Mouse (Mus musculus) thymus, postnatal 10 days (tissue): ENCODE data around the gene Ktn1.

Experiments
- DNase-seq, 2 experiments: peaks; one replicate each; pipeline ENCODE4 v3.0.0; 2021; ENCODE audit warnings: low spot score in 2 of 2

The Ktn1 gene

DNA sequence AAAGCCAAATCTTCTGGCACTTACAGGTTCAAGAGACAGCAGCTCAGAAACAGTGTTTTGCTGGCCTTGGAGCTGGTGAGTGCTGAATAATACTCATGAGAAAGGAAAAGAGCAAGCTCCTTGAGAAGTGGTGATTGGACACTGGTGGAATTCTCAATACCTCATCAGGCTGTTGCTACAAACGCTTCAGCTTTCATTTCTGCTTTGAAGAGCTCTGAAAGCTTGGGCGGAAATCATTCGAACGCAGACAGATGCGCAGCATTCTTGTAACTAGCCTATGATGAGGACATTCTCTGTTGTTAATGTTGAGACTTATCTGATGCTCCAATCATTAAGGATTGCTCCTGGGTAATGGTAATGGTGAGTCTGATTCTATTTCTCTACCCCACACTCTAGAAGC is at the start of gene Ktn1:
Gene Ktn1, plus strand, starts transcription at position 231 of the 400 bp plus-strand sequence.
- no peak for DNase-seq

GRCm38 (mm10) chr14:47613254-47613653 is 35.0 kb upstream of the Ktn1 start:
- no peak for DNase-seq

- no peak for DNase-seq
These were observed 29.4 kb upstream of the Ktn1 start for GRCm38 (mm10) chr14:47618891-47619290.

DNA sequence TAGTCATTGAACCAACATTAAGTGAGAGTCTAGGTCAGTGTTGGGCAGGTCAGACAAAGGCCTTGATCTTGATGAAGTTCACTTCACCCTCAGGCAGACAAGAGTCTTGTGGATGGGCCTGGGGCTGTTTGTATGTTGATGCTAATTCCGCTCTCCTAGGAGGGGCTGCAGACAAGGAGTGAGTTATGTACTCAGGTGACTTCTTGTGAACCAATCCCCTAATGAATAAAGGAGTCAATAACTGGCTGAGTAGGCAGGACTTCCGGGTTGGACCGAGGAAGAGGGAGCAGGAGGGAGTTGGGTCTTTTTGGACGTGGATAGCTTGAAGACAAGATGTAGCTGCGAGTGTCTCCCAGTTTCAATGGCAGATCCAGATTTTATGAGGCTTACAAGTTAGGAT is 26.3 kb upstream of the Ktn1 start:
- DNase-seq: no peak

DNA sequence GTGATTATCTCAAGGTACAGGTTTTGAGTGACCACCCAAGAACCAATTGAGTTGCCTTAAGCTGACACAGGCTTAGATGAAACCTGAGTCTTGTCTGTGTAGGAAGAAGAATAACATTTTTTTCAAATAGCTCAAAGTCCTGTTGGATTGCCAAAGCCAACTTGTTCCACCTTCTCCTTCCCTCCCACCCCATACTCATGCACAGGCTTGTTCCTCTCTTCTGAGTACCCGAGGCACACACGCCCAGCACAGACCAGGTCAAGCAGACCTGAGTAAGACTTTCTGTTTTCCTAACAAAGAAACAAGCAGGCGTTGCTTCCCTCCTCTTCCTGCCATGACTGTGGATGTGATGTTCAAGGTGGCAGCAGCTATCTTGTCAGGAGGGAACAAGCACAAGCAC is 23.4 kb upstream of the Ktn1 start:
- no peak for DNase-seq

DNA sequence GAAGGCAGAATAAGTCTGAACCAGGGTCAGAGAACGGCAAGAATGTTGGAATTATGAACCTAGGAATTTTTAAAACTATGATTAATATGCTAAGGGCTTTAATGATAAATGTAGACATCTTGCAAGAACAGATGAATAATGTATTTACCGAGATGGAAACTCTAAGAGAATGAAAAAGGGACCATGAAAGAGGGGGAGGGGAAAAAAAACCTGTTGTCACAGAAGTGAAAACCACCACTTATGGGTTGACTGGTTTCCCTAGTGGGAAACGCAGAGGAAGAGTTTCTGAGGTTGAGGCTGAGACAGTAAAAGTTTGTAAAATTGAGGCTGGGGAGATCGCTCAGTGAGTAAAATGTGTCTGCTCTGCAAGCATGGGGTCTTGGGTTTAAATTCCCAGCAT is 22.1 kb upstream of the Ktn1 start:
- DNase-seq: no peak

DNA sequence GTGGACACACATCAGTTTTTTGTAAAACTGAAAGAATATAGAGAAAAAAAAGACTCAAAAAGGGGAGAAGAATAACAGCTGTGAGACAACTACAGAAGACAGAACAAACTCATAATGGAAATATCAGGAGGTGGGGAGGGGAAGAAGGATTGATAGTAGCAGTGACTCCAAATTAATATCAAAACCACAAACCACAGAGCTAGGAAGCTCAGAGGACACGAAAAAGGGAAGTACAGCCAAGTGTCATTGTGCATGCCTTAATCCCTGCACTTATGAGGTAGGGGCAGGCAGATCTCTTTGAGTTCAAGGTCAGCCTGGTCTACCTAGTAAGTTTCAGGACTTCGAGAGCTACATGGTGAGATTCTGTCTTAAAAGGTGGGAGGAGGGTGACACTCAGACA is 21.4 kb upstream of the Ktn1 start:
- no peak for DNase-seq

- no peak for DNase-seq
These were observed 20.9 kb upstream of the Ktn1 start for GRCm38 (mm10) chr14:47627360-47627759.

- DNase-seq: no peak
These were observed 15.8 kb upstream of the Ktn1 start for GRCm38 (mm10) chr14:47632419-47632818.

DNA sequence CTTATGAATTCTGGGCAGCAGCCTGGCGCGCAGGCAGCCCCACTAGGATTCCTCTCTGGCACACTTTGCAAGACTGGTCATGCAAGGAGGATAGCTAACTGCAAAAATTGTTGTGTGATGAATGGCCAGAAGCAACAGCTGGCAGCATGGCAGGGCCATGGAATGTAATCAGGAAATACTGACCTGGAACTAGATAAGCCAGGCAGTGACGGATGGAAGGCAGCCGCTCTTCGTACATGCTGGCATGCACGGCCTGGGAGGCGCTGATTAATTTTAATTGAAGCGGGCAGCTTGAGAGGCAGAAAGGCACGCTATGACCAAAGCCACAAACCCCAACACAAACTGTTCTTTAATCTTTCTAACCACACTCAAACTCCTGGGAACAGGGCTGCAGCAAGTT is 13.8 kb upstream of the Ktn1 start:
- DNase-seq: no peak

- DNase-seq: no peak
These were observed 13.4 kb upstream of the Ktn1 start for GRCm38 (mm10) chr14:47634846-47635245.

- no peak for DNase-seq
These were observed 9.8 kb upstream of the Ktn1 start for GRCm38 (mm10) chr14:47638316-47638895.

- no peak for DNase-seq
These were observed 2.6 kb upstream of the Ktn1 start for GRCm38 (mm10) chr14:47645620-47646019.

DNA sequence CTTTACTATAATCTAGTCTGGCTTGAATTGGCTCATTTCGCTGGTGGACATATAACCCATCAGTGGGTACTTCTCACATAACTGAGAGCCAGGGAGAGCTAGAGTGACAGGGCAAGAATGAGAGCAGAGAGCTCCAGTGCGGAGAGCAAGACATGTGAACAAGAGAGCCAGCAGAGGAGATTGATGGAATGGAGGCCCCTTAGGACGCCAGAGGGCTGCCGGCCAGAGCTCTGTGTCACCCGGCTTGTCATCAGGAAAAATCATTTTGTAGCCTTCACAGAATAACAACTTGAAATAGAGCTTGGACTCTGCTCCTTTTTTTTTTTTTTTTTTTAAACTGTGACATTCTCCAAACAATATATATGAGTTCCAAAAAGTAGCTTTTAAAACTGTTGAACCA is 2.0 kb upstream of the Ktn1 start:
- DNase-seq: no peak

DNA sequence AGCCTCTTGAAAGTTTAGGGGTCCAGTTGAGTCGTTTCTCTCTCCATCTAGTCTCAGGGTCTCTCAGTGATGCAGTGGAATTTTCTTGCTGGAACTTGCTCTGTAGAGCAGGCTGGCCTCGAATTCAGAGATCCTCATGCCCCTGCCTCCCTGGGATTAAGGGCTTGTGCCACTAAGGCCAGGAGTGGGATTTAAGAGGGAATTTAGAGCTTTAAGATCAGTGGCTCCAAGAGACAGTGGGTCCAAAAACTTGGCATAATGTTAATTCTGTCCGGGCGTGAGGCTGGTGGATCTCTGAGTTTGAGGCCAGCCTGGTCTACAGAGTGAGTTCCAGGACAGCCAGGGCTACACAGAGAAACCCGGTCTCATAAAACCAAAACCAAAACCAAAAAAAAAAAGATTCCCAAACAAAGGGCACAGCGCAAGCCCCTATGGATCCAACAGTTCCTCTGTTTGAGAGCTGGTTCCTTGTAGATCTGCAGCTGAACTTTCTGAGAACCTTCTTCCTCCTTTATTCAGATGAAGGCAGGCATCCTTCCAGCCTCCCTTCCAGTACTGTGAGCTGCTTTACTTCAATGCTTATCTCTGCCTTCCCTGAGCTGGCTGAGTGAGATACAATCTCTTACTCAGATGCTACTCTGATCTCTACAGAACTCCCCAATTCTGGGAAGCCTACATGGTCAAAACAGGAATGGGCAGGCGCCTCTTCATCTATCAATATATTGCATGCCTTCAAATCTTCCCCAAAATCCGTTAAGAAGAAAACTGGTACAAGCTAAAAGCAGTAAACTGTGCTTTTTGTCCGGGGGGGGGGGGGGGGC is 1.3 kb upstream of the Ktn1 start:
- no peak for DNase-seq

- DNase-seq: peak; percentile 30 to 32
These were observed 720 bp downstream of the Ktn1 start for GRCm38 (mm10) chr14:47648706-47649630.

DNA sequence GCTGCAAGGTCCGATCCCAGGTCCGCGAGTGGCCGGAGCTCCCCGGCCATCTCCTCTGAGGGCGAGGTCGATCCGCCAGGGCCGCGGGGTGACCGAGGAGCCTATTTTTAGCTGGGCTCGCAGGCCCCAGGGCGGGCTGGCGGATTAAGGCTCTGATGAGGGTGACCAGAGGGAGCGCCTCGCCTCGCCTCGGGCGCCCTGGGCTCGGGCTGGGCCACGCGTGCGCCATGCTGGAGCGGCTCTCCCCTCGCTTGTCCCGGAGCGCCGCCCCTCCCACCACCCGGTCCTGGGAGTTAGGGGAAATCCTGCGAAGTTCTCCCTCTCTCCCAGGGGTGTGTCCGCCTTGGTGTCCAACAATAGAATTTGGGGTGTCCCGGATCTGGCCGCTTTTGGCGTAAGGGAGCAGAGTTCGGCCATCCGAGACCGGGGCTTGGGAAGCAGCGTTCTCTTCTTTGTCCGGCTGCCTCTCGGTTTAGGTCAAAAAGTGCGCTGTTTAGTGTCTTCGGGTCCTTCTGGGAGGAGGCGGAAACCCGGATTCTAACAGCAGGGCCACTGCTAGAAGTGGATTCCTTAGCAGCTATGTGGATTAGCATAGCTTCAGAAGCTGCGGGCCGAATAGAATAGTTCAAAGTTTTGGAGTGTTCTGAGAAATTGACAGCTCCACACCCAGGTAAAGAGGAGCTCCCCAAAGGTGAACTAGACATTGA is 1.5 kb downstream of the Ktn1 start:
- DNase-seq: peak; percentile 19 to 27

DNA sequence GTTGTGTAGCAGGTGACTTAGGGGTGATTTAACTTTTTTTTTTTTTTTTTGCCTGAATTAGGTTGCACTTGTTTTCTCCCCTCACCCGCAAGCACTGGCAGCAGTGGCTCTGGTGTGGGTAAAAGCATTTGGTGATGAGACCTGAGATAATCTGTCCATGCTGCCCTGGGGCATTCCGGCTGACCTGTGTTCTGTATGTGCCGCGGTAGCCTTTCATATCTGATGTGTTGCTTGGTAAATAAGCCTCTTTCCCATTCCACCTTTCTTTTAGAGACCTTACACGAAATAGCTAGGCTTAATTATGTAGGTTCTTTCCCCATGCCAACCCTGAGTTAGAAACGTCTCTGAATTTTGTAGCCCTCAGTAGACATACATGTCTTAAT is 2.1 kb downstream of the Ktn1 start:
- no peak for DNase-seq

DNA sequence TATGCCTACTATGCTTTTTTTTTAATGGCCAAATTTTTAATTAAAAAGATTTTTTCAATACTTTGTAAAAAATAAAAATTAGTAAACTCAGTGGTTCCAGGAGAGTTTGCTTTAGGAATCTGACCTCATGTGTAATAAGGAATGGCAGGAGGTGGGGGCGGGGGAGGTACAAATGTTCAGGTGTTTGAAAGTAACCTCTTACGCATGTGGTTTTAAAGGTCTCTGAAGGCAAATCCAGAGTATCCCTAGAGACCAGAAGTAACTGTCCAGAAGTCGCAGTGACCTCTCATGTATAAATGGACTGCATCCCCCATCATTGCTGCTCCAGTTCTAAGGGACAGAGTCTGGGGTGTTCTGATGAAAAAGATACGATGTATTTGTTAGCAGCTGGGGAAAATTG is 3.0 kb downstream of the Ktn1 start:
- no peak for DNase-seq

DNA sequence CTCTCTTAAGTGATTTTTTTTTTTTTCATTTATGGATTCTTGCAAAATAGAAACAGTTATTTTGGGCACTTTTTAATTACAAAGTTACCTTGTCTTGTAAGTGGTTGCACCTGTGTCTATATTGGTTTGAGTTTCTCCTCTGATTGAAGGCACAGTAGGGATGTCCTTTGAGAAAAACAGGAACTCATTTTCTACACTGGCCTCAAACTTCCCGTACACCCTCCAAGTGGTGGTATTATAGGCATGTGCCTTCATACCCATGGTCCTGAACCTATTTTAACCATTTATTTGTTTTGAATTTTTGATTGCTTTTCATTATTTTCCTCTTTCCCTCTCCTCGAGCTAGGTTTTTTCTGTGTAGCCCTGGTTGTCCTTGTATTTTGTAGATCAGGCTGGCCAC is 7.2 kb downstream of the Ktn1 start:
- DNase-seq: no peak

GRCm38 (mm10) chr14:47663844-47664469 is 15.7 kb downstream of the Ktn1 start:
- DNase-seq: peak in 1 of 2 experiments; percentile 11
